Mouse (Mus musculus): Measurements from ENCODE around the gene Dusp2. TPM values are rescaled to one million over a fixed set of nuclear protein-coding genes. Genes with fewer than 3 reads are reported as not detected.

Gene Dusp2
- total RNA-seq, 1 experiment, result 1.8 TPM

DNA sequence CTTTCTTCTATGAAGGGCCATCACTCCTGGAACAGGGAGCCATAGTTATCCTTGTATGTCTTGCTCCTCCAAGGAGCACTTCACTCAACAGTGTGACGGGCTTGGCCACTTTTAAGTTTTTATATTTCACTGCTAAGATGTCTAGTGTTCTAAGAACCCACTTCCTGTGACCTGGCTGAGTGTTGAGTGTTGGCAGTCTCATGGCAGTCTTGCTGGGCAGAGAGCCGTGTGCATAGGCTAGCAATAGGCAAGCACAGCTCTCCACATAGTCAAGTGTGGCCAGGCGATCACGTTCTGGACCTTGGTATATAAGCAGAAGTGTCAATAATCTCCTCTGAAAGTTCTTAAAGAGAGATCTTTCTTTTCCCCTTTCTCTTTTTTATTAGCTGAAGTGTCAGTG lies 17.8 kb upstream of the Dusp2 start:
- TF ChIP-seq CHD2 (IDR thresholded peaks at IDR 0.05; ENCODE audit: low read depth, low read length) (no peak), ZNF384 (IDR thresholded peaks at IDR 0.05; ENCODE audit: low read depth, low read length) (no peak), HCFC1 (IDR thresholded peaks at IDR 0.05; ENCODE audit: borderline replicate concordance, insufficient read depth, low read length) (no peak), ZC3H11A (IDR thresholded peaks at IDR 0.05; ENCODE audit: borderline replicate concordance, low read depth, low read length) (no peak), MAFK (IDR thresholded peaks at IDR 0.05; ENCODE audit: insufficient read depth, low read depth, low read length) (no peak)
- H3K4me3 ChIP-seq (ENCODE audit: insufficient read depth in 1 of 2, low read depth in 1 of 2, low read length in 2 of 2, poor library complexity in 1 of 2, severe bottlenecking in 1 of 2), result no peak overlapping the region
- no peaks in the 10 kb centered on the region for H3K9me3 ChIP-seq (ENCODE audit: control insufficient read depth, insufficient read depth, low read depth, low read length)
- H3K36me3 ChIP-seq (ENCODE audit: control insufficient read depth, insufficient read depth, low read length, poor library complexity, severe bottlenecking), result no peaks in the 10 kb centered on the region
- H3K9ac ChIP-seq (ENCODE audit: insufficient read depth, low read depth, low read length, poor library complexity, severe bottlenecking), result no peak overlapping the region
- no peak for DNase-seq (ENCODE audit: low read depth, low spot score)
- H3K4me1 ChIP-seq (ENCODE audit: control insufficient read depth in 2 of 2, insufficient read depth in 2 of 2, low read length in 2 of 2, poor library complexity in 1 of 2), result no peaks in the 10 kb centered on the region
- in situ Hi-C loops (cut with MboI; ENCODE audit: low sequenced_read_pairs in 2 of 2, unreplicated experiment in 2 of 2), result no loop called here
- H3K27ac ChIP-seq (ENCODE audit: insufficient read depth, low read depth, low read length, poor library complexity, severe bottlenecking), result no peak overlapping the region

DNA sequence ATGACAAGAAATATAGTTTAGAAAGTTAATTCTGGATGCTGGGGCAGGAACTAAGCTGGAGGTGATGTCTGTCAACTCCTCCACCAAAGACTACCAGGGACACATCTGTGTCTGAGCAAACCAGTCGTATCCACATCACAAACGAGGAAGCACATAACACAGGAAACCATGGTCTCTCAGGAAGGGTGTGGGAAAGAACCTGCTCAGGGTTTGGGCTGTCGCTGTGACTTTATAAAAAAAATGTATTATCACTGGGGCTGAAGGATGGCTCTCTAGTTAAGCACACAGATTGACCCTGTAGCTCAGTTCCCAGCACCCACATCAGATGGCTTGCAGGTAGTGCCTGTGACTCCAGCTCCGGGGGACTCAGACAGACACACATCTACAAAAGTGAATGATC lies 16.9 kb upstream of the Dusp2 start:
- H3K4me1 ChIP-seq (ENCODE audit: control insufficient read depth in 2 of 2, insufficient read depth in 2 of 2, low read length in 2 of 2, poor library complexity in 1 of 2), result no peaks in the 10 kb centered on the region
- DNase-seq (ENCODE audit: low read depth, low spot score), result no peak
- H3K27ac ChIP-seq (ENCODE audit: insufficient read depth, low read depth, low read length, poor library complexity, severe bottlenecking), result no peak overlapping the region; the same call in 1 of the 2 replicates
- TF ChIP-seq CHD2 (IDR thresholded peaks at IDR 0.05; ENCODE audit: low read depth, low read length) (no peak), HCFC1 (IDR thresholded peaks at IDR 0.05; ENCODE audit: borderline replicate concordance, insufficient read depth, low read length) (no peak), ZC3H11A (IDR thresholded peaks at IDR 0.05; ENCODE audit: borderline replicate concordance, low read depth, low read length) (no peak), MAFK (IDR thresholded peaks at IDR 0.05; ENCODE audit: insufficient read depth, low read depth, low read length) (no peak), ZNF384 (IDR thresholded peaks at IDR 0.05; ENCODE audit: low read depth, low read length) (no peak)
- in situ Hi-C loops (cut with MboI; ENCODE audit: low sequenced_read_pairs in 2 of 2, unreplicated experiment in 2 of 2), result no loop called here
- no peaks in the 10 kb centered on the region for H3K36me3 ChIP-seq (ENCODE audit: control insufficient read depth, insufficient read depth, low read length, poor library complexity, severe bottlenecking)
- H3K4me3 ChIP-seq (ENCODE audit: insufficient read depth in 1 of 2, low read depth in 1 of 2, low read length in 2 of 2, poor library complexity in 1 of 2, severe bottlenecking in 1 of 2), result no peak overlapping the region
- H3K9me3 ChIP-seq (ENCODE audit: control insufficient read depth, insufficient read depth, low read depth, low read length), result no peaks in the 10 kb centered on the region
- no peak overlapping the region for H3K9ac ChIP-seq (ENCODE audit: insufficient read depth, low read depth, low read length, poor library complexity, severe bottlenecking)

GRCm38 (mm10) chr2:127322671-127323285 lies 13.2 kb upstream of the Dusp2 start:
- H3K4me3 ChIP-seq (ENCODE audit: insufficient read depth in 1 of 2, low read depth in 1 of 2, low read length in 2 of 2, poor library complexity in 1 of 2, severe bottlenecking in 1 of 2), result no peak overlapping the region
- no peaks in the 10 kb centered on the region for H3K36me3 ChIP-seq (ENCODE audit: control insufficient read depth, insufficient read depth, low read length, poor library complexity, severe bottlenecking)
- no peak overlapping the region for H3K9ac ChIP-seq (ENCODE audit: insufficient read depth, low read depth, low read length, poor library complexity, severe bottlenecking)
- no peaks in the 10 kb centered on the region for H3K4me1 ChIP-seq (ENCODE audit: control insufficient read depth in 2 of 2, insufficient read depth in 2 of 2, low read length in 2 of 2, poor library complexity in 1 of 2)
- H3K27ac ChIP-seq (ENCODE audit: insufficient read depth, low read depth, low read length, poor library complexity, severe bottlenecking), result no peak overlapping the region
- no peak for DNase-seq (ENCODE audit: low read depth, low spot score)
- no peak for TF ChIP-seq CHD2 (IDR thresholded peaks at IDR 0.05; ENCODE audit: low read depth, low read length)
- in situ Hi-C loops (cut with MboI; ENCODE audit: low sequenced_read_pairs in 2 of 2, unreplicated experiment in 2 of 2), result no loop called here
- no peaks in the 10 kb centered on the region for H3K9me3 ChIP-seq (ENCODE audit: control insufficient read depth, insufficient read depth, low read depth, low read length)

GRCm38 (mm10) chr2:127323667-127324066 lies 12.3 kb upstream of the Dusp2 start:
- H3K27ac ChIP-seq (ENCODE audit: insufficient read depth, low read depth, low read length, poor library complexity, severe bottlenecking), result no peak overlapping the region
- H3K9me3 ChIP-seq (ENCODE audit: control insufficient read depth, insufficient read depth, low read depth, low read length), result no peaks in the 10 kb centered on the region
- no peak overlapping the region for H3K9ac ChIP-seq (ENCODE audit: insufficient read depth, low read depth, low read length, poor library complexity, severe bottlenecking)
- in situ Hi-C loops (cut with MboI; ENCODE audit: low sequenced_read_pairs in 2 of 2, unreplicated experiment in 2 of 2), result no loop called here
- no peak overlapping the region for H3K4me3 ChIP-seq (ENCODE audit: insufficient read depth in 1 of 2, low read depth in 1 of 2, low read length in 2 of 2, poor library complexity in 1 of 2, severe bottlenecking in 1 of 2)
- no peak for TF ChIP-seq ZC3H11A (IDR thresholded peaks at IDR 0.05; ENCODE audit: borderline replicate concordance, low read depth, low read length)
- no peak for TF ChIP-seq MAFK (IDR thresholded peaks at IDR 0.05; ENCODE audit: insufficient read depth, low read depth, low read length)
- TF ChIP-seq HCFC1 (IDR thresholded peaks at IDR 0.05; ENCODE audit: borderline replicate concordance, insufficient read depth, low read length), result no peak
- TF ChIP-seq ZNF384 (IDR thresholded peaks at IDR 0.05; ENCODE audit: low read depth, low read length), result no peak
- TF ChIP-seq CHD2 (IDR thresholded peaks at IDR 0.05; ENCODE audit: low read depth, low read length), result no peak
- DNase-seq (ENCODE audit: low read depth, low spot score), result no peak
- no peaks in the 10 kb centered on the region for H3K4me1 ChIP-seq (ENCODE audit: control insufficient read depth in 2 of 2, insufficient read depth in 2 of 2, low read length in 2 of 2, poor library complexity in 1 of 2)
- no peaks in the 10 kb centered on the region for H3K36me3 ChIP-seq (ENCODE audit: control insufficient read depth, insufficient read depth, low read length, poor library complexity, severe bottlenecking)

- no peak overlapping the region for H3K9ac ChIP-seq (ENCODE audit: insufficient read depth, low read depth, low read length, poor library complexity, severe bottlenecking)
- H3K36me3 ChIP-seq (ENCODE audit: control insufficient read depth, insufficient read depth, low read length, poor library complexity, severe bottlenecking), result no peaks in the 10 kb centered on the region
- no peaks in the 10 kb centered on the region for H3K9me3 ChIP-seq (ENCODE audit: control insufficient read depth, insufficient read depth, low read depth, low read length)
- no peak for DNase-seq (ENCODE audit: low read depth, low spot score)
- H3K4me1 ChIP-seq (ENCODE audit: control insufficient read depth in 2 of 2, insufficient read depth in 2 of 2, low read length in 2 of 2, poor library complexity in 1 of 2), result no peaks in the 10 kb centered on the region
- no peak overlapping the region for H3K27ac ChIP-seq (ENCODE audit: insufficient read depth, low read depth, low read length, poor library complexity, severe bottlenecking)
- in situ Hi-C loops (cut with MboI; ENCODE audit: low sequenced_read_pairs in 2 of 2, unreplicated experiment in 2 of 2), result no loop called here
- H3K4me3 ChIP-seq (ENCODE audit: insufficient read depth in 1 of 2, low read depth in 1 of 2, low read length in 2 of 2, poor library complexity in 1 of 2, severe bottlenecking in 1 of 2), result no peak overlapping the region
- no peak for TF ChIP-seq MAFK (IDR thresholded peaks at IDR 0.05; ENCODE audit: insufficient read depth, low read depth, low read length)
- no peak for TF ChIP-seq CHD2 (IDR thresholded peaks at IDR 0.05; ENCODE audit: low read depth, low read length)
- TF ChIP-seq ZC3H11A (IDR thresholded peaks at IDR 0.05; ENCODE audit: borderline replicate concordance, low read depth, low read length), result no peak
- no peak for TF ChIP-seq ZNF384 (IDR thresholded peaks at IDR 0.05; ENCODE audit: low read depth, low read length)
- no peak for TF ChIP-seq HCFC1 (IDR thresholded peaks at IDR 0.05; ENCODE audit: borderline replicate concordance, insufficient read depth, low read length)
These were observed 11.5 kb upstream of the Dusp2 start for GRCm38 (mm10) chr2:127324456-127324855.
